Mouse (Mus musculus) bone marrow, adult 2 months (tissue): ENCODE measurements around the gene Vmn2r94.

Experiments used
- CTCF ChIP-seq: fragments of 200-500 bp; IDR thresholded peaks from 2 replicates; pipeline ENCODE4 v1.5.1; 2011; ENCODE audit warnings: low read length, control low read depth; ENCODE audit not compliant: control insufficient read depth, insufficient read depth
- POLR2A ChIP-seq: fragments of 200-500 bp; IDR thresholded peaks from 2 replicates; pipeline ENCODE4 v1.6.1; 2011; ENCODE audit warnings: low read depth, mild to moderate bottlenecking, control low read depth, low read length, borderline replicate concordance; ENCODE audit not compliant: control insufficient read depth

DNA sequence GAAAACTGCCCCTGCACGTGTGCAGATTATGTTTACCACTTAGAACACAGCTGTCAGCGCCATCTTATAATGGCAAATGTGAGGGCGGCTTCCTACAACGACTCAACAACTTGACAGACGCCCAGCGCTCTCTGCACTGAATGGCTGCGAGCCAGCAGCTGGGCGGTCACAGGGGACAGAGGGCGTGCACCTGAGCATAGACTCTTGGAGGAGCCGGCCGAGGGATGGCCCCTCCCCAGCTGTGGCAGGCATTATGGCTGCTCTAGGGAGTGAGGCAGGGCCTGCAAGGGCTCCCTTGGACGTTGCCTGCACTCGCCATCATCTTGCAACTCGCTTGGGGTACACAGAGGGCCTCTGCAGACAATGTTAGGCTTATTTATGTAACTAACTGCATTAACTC lies 40.6 kb downstream of the Vmn2r94 start:
- TF ChIP-seq POLR2A (no peak), CTCF (no peak)
